Mouse (Mus musculus) myocyte (in vitro differentiated cells): ENCODE data around the gene Gm20388.

ENCODE experiments used
- CEBPB ChIP-seq: IDR thresholded peaks from 2 replicates; pipeline ENCODE4 v1.6.1; 2011; ENCODE audit warnings: mild to moderate bottlenecking, moderate library complexity; ENCODE audit not compliant: poor library complexity, insufficient read depth, severe bottlenecking
- E2F4 ChIP-seq: IDR thresholded peaks from one replicate; pipeline ENCODE4 v1.6.1; 2011; ENCODE audit warnings: mild to moderate bottlenecking, control low read depth, moderate library complexity; ENCODE audit not compliant: insufficient read depth
- MAX ChIP-seq: IDR thresholded peaks from one replicate; pipeline ENCODE4 v1.6.1; 2011; ENCODE audit warnings: low read depth, mild to moderate bottlenecking, control low read depth
- POLR2A ChIP-seq: IDR thresholded peaks from one replicate; pipeline ENCODE4 v1.6.1; 2011; ENCODE audit warnings: low read depth, mild to moderate bottlenecking, control low read depth, moderate library complexity; ENCODE audit not compliant: insufficient read length
- POLR2AphosphoS2 ChIP-seq: IDR thresholded peaks from one replicate; pipeline ENCODE4 v1.6.1; 2011; ENCODE audit warnings: low read depth, control low read depth; ENCODE audit not compliant: insufficient read length

GRCm38 (mm10) chr8:119897069-119897468, 13.6 kb upstream of the Gm20388 start:
- TF ChIP-seq POLR2A: no peak
- no peak for TF ChIP-seq CEBPB
- TF ChIP-seq E2F4: no peak
- no peak for TF ChIP-seq POLR2AphosphoS2
- no peak for TF ChIP-seq MAX
